Mouse (Mus musculus): ENCODE results near the gene Mansc1.
A peak's percentile ranks its signal among the peaks of the same experiment; 100 is the strongest.

- TF ChIP-seq CTCF (IDR thresholded peaks at IDR 0.05; ENCODE audit: extremely low read depth, insufficient read depth, low read length) (no peak), POLR2A (IDR thresholded peaks at IDR 0.05; ENCODE audit: extremely low read depth, insufficient read depth, low read length) (0 out of 2 replicates have a peak, but pooled peaks have one; percentile 24)
Measured at GRCm38 (mm10) chr6:134621552-134621949, 10.7 kb downstream of the Mansc1 start.
